Mouse (Mus musculus) myocyte (in vitro differentiated cells): ENCODE measurements around the gene Dbil5. TPM values are rescaled to one million over a fixed set of nuclear protein-coding genes. Genes with fewer than 3 reads are reported as not detected.

Source experiments
- H3K27me3 ChIP-seq: one replicate; pipeline ENCODE4 v1.6.1; 2011; ENCODE audit not compliant: control insufficient read depth, insufficient read depth, insufficient read length
- H3K36me3 ChIP-seq: one replicate; pipeline ENCODE4 v1.6.1; 2011; ENCODE audit not compliant: control insufficient read depth, insufficient read depth
- H3K4me2 ChIP-seq: one replicate; pipeline ENCODE4 v1.6.1; 2011; ENCODE audit warnings: low read depth, control low read depth
- H3K4me3 ChIP-seq: one replicate; pipeline ENCODE4 v1.5.1; 2011; ENCODE audit warnings: mild to moderate bottlenecking, control low read depth, moderate library complexity
- H3K79me2 ChIP-seq: one replicate; pipeline ENCODE4 v1.6.1; 2011; ENCODE audit not compliant: control insufficient read depth, insufficient read depth
- H3ac ChIP-seq: one replicate; pipeline ENCODE4 v1.6.1; 2011; ENCODE audit not compliant: control insufficient read depth, insufficient read length
- CEBPB ChIP-seq: IDR thresholded peaks from 2 replicates; pipeline ENCODE4 v1.6.1; 2011; ENCODE audit warnings: mild to moderate bottlenecking, moderate library complexity; ENCODE audit not compliant: poor library complexity, insufficient read depth, severe bottlenecking
- E2F4 ChIP-seq: IDR thresholded peaks from one replicate; pipeline ENCODE4 v1.6.1; 2011; ENCODE audit warnings: mild to moderate bottlenecking, control low read depth, moderate library complexity; ENCODE audit not compliant: insufficient read depth
- MAX ChIP-seq: IDR thresholded peaks from one replicate; pipeline ENCODE4 v1.6.1; 2011; ENCODE audit warnings: low read depth, mild to moderate bottlenecking, control low read depth
- MYOD1 ChIP-seq, 3 experiments: IDR thresholded peaks; one replicate each; pipeline ENCODE4 v1.6.1; 2011; ENCODE audit warnings: control low read depth in 2 of 3, low read depth in 2 of 3, mild to moderate bottlenecking in 2 of 3, moderate library complexity in 1 of 3; ENCODE audit not compliant: insufficient read length in 2 of 3, control insufficient read depth in 1 of 3
- MYOG ChIP-seq, 3 experiments: IDR thresholded peaks; one replicate each; pipeline ENCODE4 v1.6.1; 2011; ENCODE audit warnings: control low read depth in 2 of 3, low read depth in 2 of 3, mild to moderate bottlenecking in 2 of 3; ENCODE audit not compliant: insufficient read length in 2 of 3, control insufficient read depth in 1 of 3, insufficient read depth in 1 of 3
- POLR2A ChIP-seq: IDR thresholded peaks from one replicate; pipeline ENCODE4 v1.6.1; 2011; ENCODE audit warnings: low read depth, mild to moderate bottlenecking, control low read depth, moderate library complexity; ENCODE audit not compliant: insufficient read length
- POLR2AphosphoS2 ChIP-seq: IDR thresholded peaks from one replicate; pipeline ENCODE4 v1.6.1; 2011; ENCODE audit warnings: low read depth, control low read depth; ENCODE audit not compliant: insufficient read length
- REST ChIP-seq: IDR thresholded peaks from one replicate; pipeline ENCODE4 v1.6.1; 2011; ENCODE audit warnings: mild to moderate bottlenecking, control low read depth, moderate library complexity; ENCODE audit not compliant: insufficient read depth, insufficient read length
- SRF ChIP-seq: IDR thresholded peaks from one replicate; pipeline ENCODE4 v1.6.1; 2011; ENCODE audit warnings: low read depth; ENCODE audit not compliant: control insufficient read depth, insufficient read length
- TCF12 ChIP-seq: IDR thresholded peaks from one replicate; pipeline ENCODE4 v1.6.1; 2011; ENCODE audit warnings: mild to moderate bottlenecking, control low read depth; ENCODE audit not compliant: poor library complexity, insufficient read depth, severe bottlenecking
- TCF3 ChIP-seq: IDR thresholded peaks from one replicate; pipeline ENCODE4 v1.6.1; 2011; ENCODE audit warnings: low read depth, control low read depth; ENCODE audit not compliant: insufficient read length
- USF1 ChIP-seq: IDR thresholded peaks from one replicate; pipeline ENCODE4 v1.6.1; 2011; ENCODE audit warnings: low read depth, mild to moderate bottlenecking, control low read depth, moderate library complexity
- polyA plus RNA-seq: library from polyadenylated mRNA; unstranded; fragments of >200 nt; fragmentation: generic; extraction: Trizol; gene quantifications from one replicate; pipeline ENCODE4 v1.2.1, GENCODE M21; 2012; ENCODE audit warnings: missing spikeins

The Dbil5 gene
- 0.86 TPM for polyA plus RNA-seq

DNA sequence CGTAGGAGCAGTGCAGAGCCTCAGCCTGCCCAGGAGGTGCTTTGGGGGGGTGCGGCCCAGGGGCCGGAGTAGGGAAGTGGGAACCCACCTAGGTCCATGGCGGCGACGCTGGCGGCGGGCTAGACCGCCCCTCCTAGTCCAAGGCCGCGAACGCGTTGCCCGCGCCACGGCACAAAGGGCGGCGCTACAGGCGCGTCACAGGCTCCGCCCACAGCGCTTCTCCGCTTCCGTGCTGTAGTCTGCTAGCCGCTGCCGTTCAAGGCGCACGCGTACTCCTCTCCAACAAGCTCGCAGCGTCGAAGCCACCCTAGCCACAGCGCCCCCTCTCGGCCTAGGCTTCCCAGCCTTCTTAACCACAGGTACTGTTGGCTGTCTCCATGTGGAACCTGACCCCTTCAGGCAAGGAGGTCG, at the start of gene Dbil5, which contains the start of gene Gemin4:
Dbil5 (plus strand) TSS at position 219 of the 411 bp plus-strand sequence.
Gemin4 (minus strand) TSS at position 275 of the 411 bp plus-strand sequence.
- H3K4me3 ChIP-seq = peak within 1 kb of the TSS; percentile 88
- H3K27me3 ChIP-seq = no peaks in the 10 kb centered on the region
- TF ChIP-seq POLR2A = peak; percentile 100
- TF ChIP-seq TCF3 = no peak
- TF ChIP-seq E2F4 = no peak
- no peak for TF ChIP-seq REST
- TF ChIP-seq POLR2AphosphoS2 = peak; percentile 95
- peak in 1 of 3 experiments; percentile 22 for TF ChIP-seq MYOG (IDR thresholded peaks at IDR 0.05; ENCODE audit: control insufficient read depth in 1 of 3, insufficient read depth in 1 of 3, insufficient read length in 2 of 3, low read depth in 2 of 3)
- TF ChIP-seq MYOD1 (IDR thresholded peaks at IDR 0.05; ENCODE audit: control insufficient read depth in 1 of 3, insufficient read length in 2 of 3, low read depth in 2 of 3) = peak in 1 of 3 experiments; percentile 38
- TF ChIP-seq MAX = peak; percentile 43
- peaks cover 12% of the 10 kb centered on the region for H3K79me2 ChIP-seq
- H3ac ChIP-seq = peak within 1 kb of the TSS; percentile 10
- peaks cover 5% of the 10 kb centered on the region for H3K36me3 ChIP-seq
- peak within 1 kb of the TSS; percentile 93 for H3K4me2 ChIP-seq

DNA sequence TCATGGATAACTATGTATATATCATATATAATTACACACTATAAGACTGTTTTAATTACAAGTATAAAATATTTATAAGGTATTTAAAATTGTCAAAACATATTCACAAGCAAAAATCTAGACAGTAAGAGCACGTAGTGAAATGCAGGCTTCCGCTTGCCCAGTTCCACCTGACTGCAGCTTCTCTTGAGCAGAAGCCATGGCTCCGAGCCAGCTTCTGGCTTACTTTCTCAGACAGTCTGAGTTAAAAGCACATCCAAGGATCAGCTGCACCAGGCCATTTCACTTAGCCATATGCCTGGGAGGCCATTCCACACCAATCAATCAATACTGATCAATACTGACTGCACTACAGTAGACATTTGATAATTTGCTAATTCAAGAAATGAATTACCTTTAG, 48.4 kb upstream of the Dbil5 start:
- TF ChIP-seq TCF3 (no peak), MYOD1 (IDR thresholded peaks at IDR 0.05; ENCODE audit: control insufficient read depth in 1 of 3, insufficient read length in 2 of 3, low read depth in 2 of 3) (no peak), USF1 (no peak), E2F4 (no peak), REST (no peak), MAX (no peak), MYOG (IDR thresholded peaks at IDR 0.05; ENCODE audit: control insufficient read depth in 1 of 3, insufficient read depth in 1 of 3, insufficient read length in 2 of 3, low read depth in 2 of 3) (no peak), POLR2A (no peak), TCF12 (no peak), CEBPB (no peak), POLR2AphosphoS2 (no peak), SRF (no peak)
- Histone ChIP-seq H3K79me2 (no peaks in the 10 kb centered on the region), H3K27me3 (no peaks in the 10 kb centered on the region), H3K4me3 (no peak overlapping the region), H3K36me3 (peaks cover 10% of the 10 kb centered on the region), H3K4me2 (no peak overlapping the region), H3ac (no peak overlapping the region)

DNA sequence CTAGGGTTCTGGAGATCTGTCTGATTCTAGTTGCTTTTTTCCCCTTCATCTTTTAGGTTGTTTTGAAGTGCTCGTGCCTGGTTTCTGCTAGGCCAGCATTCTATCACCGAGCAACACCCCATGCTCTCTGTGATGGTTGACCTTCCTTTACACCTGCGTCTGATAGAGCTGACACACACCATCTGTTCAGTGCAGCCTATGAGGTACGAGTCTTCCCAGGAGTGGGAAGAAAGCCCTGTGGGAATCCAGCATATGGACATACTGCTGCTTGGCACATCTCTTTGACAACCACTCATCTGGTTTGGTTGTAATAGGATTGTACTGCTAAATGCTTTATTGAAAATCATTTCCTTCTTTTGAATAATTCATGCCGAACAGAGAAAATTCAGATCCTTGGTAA, 47.2 kb upstream of the Dbil5 start:
- no peak for TF ChIP-seq E2F4
- no peak for TF ChIP-seq TCF12
- TF ChIP-seq USF1 = no peak
- TF ChIP-seq MYOG (IDR thresholded peaks at IDR 0.05; ENCODE audit: control insufficient read depth in 1 of 3, insufficient read depth in 1 of 3, insufficient read length in 2 of 3, low read depth in 2 of 3) = no peak
- no peak for TF ChIP-seq REST
- TF ChIP-seq POLR2AphosphoS2 = no peak
- no peak for TF ChIP-seq MYOD1 (IDR thresholded peaks at IDR 0.05; ENCODE audit: control insufficient read depth in 1 of 3, insufficient read length in 2 of 3, low read depth in 2 of 3)
- no peak for TF ChIP-seq TCF3
- TF ChIP-seq CEBPB = no peak
- no peak for TF ChIP-seq MAX
- no peak for TF ChIP-seq POLR2A
- TF ChIP-seq SRF = no peak
- Histone ChIP-seq H3K4me3 (no peak overlapping the region), H3K4me2 (no peak overlapping the region), H3ac (no peak overlapping the region), H3K36me3 (peaks cover 10% of the 10 kb centered on the region), H3K27me3 (no peaks in the 10 kb centered on the region), H3K79me2 (no peaks in the 10 kb centered on the region)

DNA sequence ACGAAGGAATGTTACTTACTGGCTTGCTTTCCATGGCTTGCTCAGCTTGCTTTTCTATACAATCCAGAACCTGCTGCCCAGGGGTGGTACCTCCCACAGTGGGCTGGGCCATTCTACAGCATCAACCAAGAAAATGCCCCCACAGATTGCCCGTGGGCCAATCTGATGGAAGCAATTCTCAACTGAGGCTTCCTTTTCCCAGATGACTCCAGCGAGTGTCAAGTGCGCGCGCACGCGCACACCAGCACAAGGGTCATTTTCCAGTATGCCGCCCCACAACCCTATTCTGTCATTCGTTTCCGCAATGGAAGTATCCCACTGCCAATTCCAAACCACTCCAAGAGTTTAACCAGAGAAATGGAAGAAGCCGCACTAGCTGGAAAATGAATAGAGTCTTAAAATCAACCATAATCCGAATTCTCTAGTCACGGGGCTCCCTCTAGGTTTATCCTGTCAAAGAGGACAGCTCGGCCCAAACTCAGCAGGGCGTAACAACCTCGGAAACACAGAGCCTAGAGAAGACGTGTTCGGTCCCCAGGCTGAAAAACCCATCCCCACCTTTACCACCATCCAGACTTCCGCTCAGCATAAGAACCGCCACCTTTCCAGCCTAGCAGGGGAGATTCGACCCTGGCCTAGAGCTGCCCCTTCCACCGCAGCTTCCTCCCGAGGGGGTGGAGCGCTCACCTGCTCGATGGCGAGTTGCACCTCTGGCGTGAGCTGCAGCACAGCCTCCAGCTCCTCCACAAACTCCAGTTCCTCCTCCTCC, 38.5 kb upstream of the Dbil5 start:
- Histone ChIP-seq H3ac (peak overlapping the region; percentile 28), H3K4me3 (peak overlapping the region; percentile 99), H3K27me3 (no peaks in the 10 kb centered on the region), H3K4me2 (peak overlapping the region; percentile 91), H3K79me2 (peaks cover 12% of the 10 kb centered on the region), H3K36me3 (no peaks in the 10 kb centered on the region)
- TF ChIP-seq POLR2AphosphoS2 = no peak
- no peak for TF ChIP-seq TCF3
- peak in 1 of 3 experiments; percentile 14 for TF ChIP-seq MYOD1 (IDR thresholded peaks at IDR 0.05; ENCODE audit: control insufficient read depth in 1 of 3, insufficient read length in 2 of 3, low read depth in 2 of 3)
- no peak for TF ChIP-seq POLR2A
- TF ChIP-seq E2F4 = no peak
- no peak for TF ChIP-seq USF1
- no peak for TF ChIP-seq TCF12
- TF ChIP-seq CEBPB = no peak
